Mouse (Mus musculus): ENCODE measurements around the gene Katnb1. TPM values are rescaled to one million over a fixed set of nuclear protein-coding genes. Genes with fewer than 3 reads are reported as not detected.

Katnb1 gene
- total and polyA plus RNA-seq, 2 experiments from 2014 or later = 48.4 to 63.3 TPM

GRCm38 (mm10) chr8:95142075-95142831 is 61.3 kb downstream of the Katnb1 start:
- Histone ChIP-seq H3K36me3 (ENCODE audit: insufficient read depth, low read length) (no peaks in the 10 kb centered on the region), H3K9ac (replicated peaks; ENCODE audit: low read length) (peak overlapping the region; percentile 88), H3K4me3 (ENCODE audit: low read length) (peak overlapping the region; percentile 79), H3K27ac (peak overlapping the region; percentile 83), H3K9me3 (ENCODE audit: low read length) (no peaks in the 10 kb centered on the region), H3K27me3 (ENCODE audit: insufficient read depth, low read length) (no peaks in the 10 kb centered on the region), H3K4me1 (ENCODE audit: insufficient read depth, low read length) (peaks cover 32% of the 10 kb centered on the region), H3K4me2 (ENCODE audit: low read depth, low read length) (peak overlapping the region; percentile 98)
- DNase-seq (ENCODE audit: low spot score) (peak; percentile 93), ATAC-seq (peak; percentile 76)
- under 1% methylated on average over 26 of the region's 66 CpGs for WGBS
- TF ChIP-seq CTCF (IDR thresholded peaks at IDR 0.05; ENCODE audit: low read depth) = no peak

GRCm38 (mm10) chr8:95142985-95143804 is 62.2 kb downstream of the Katnb1 start:
- Histone ChIP-seq H3K9me3 (ENCODE audit: low read length) (no peaks in the 10 kb centered on the region), H3K9ac (replicated peaks; ENCODE audit: low read length) (peak overlapping the region; percentile 88), H3K27me3 (ENCODE audit: insufficient read depth, low read length) (no peaks in the 10 kb centered on the region), H3K36me3 (ENCODE audit: insufficient read depth, low read length) (no peaks in the 10 kb centered on the region), H3K27ac (peak overlapping the region; percentile 83), H3K4me2 (ENCODE audit: low read depth, low read length) (peak overlapping the region; percentile 98), H3K4me3 (ENCODE audit: low read length) (peak overlapping the region; percentile 79), H3K4me1 (ENCODE audit: insufficient read depth, low read length) (peaks cover 24% of the 10 kb centered on the region; the same call in 1 of the 2 replicates)
- DNase-seq (ENCODE audit: low spot score) (peak; percentile 79), ATAC-seq (peak; percentile 63)
- TF ChIP-seq CTCF (IDR thresholded peaks at IDR 0.05; ENCODE audit: low read depth) = no peak
- WGBS = 8% methylated on average over 17 of the region's 17 CpGs

GRCm38 (mm10) chr8:95143805-95144630 is 63.0 kb downstream of the Katnb1 start:
- Histone ChIP-seq H3K4me1 (ENCODE audit: insufficient read depth, low read length) (peaks cover 21% of the 10 kb centered on the region; the same call in 1 of the 2 replicates), H3K27me3 (ENCODE audit: insufficient read depth, low read length) (no peaks in the 10 kb centered on the region), H3K36me3 (ENCODE audit: insufficient read depth, low read length) (no peaks in the 10 kb centered on the region), H3K4me2 (ENCODE audit: low read depth, low read length) (no peak overlapping the region), H3K9ac (replicated peaks; ENCODE audit: low read length) (no peak overlapping the region), H3K9me3 (ENCODE audit: low read length) (no peaks in the 10 kb centered on the region), H3K4me3 (ENCODE audit: low read length) (no peak overlapping the region), H3K27ac (peak overlapping the region; percentile 83)
- ATAC-seq (peak; percentile 57; the same call in 1 of the 2 replicates), DNase-seq (ENCODE audit: low spot score) (peak; percentile 61)
- 45% methylated on average over 6 of the region's 6 CpGs for WGBS
- no peak for TF ChIP-seq CTCF (IDR thresholded peaks at IDR 0.05; ENCODE audit: low read depth)

GRCm38 (mm10) chr8:95144631-95145015 is 63.6 kb downstream of the Katnb1 start:
- H3K4me3 ChIP-seq (ENCODE audit: low read length) = no peak overlapping the region
- H3K27ac ChIP-seq = no peak overlapping the region
- H3K27me3 ChIP-seq (ENCODE audit: insufficient read depth, low read length) = no peaks in the 10 kb centered on the region
- WGBS = 69% methylated on average over 2 of the region's 2 CpGs
- no peaks in the 10 kb centered on the region for H3K9me3 ChIP-seq (ENCODE audit: low read length)
- H3K4me1 ChIP-seq (ENCODE audit: insufficient read depth, low read length) = peaks cover 21% of the 10 kb centered on the region; the same call in 1 of the 2 replicates
- no peaks in the 10 kb centered on the region for H3K36me3 ChIP-seq (ENCODE audit: insufficient read depth, low read length)
- TF ChIP-seq CTCF (IDR thresholded peaks at IDR 0.05; ENCODE audit: low read depth) = no peak
- no peak for ATAC-seq
- no peak overlapping the region for H3K4me2 ChIP-seq (ENCODE audit: low read depth, low read length)
- DNase-seq (ENCODE audit: low spot score) = no peak
- H3K9ac ChIP-seq (replicated peaks; ENCODE audit: low read length) = no peak overlapping the region

GRCm38 (mm10) chr8:95146044-95146745 is 65.2 kb downstream of the Katnb1 start:
- H3K27me3 ChIP-seq (ENCODE audit: insufficient read depth, low read length) = no peaks in the 10 kb centered on the region
- no peaks in the 10 kb centered on the region for H3K36me3 ChIP-seq (ENCODE audit: insufficient read depth, low read length)
- H3K4me3 ChIP-seq (ENCODE audit: low read length) = no peak overlapping the region
- H3K4me2 ChIP-seq (ENCODE audit: low read depth, low read length) = no peak overlapping the region
- H3K9me3 ChIP-seq (ENCODE audit: low read length) = no peaks in the 10 kb centered on the region
- DNase-seq (ENCODE audit: low spot score) = no peak
- 83% methylated on average over 2 of the region's 2 CpGs for WGBS
- H3K4me1 ChIP-seq (ENCODE audit: insufficient read depth, low read length) = peaks cover 16% of the 10 kb centered on the region; the same call in 1 of the 2 replicates
- no peak for TF ChIP-seq CTCF (IDR thresholded peaks at IDR 0.05; ENCODE audit: low read depth)
- no peak for ATAC-seq
- H3K27ac ChIP-seq = no peak overlapping the region
- H3K9ac ChIP-seq (replicated peaks; ENCODE audit: low read length) = no peak overlapping the region

GRCm38 (mm10) chr8:95146846-95147245 is 65.9 kb downstream of the Katnb1 start:
- Histone ChIP-seq H3K27me3 (ENCODE audit: insufficient read depth, low read length) (no peaks in the 10 kb centered on the region), H3K36me3 (ENCODE audit: insufficient read depth, low read length) (no peaks in the 10 kb centered on the region), H3K4me3 (ENCODE audit: low read length) (no peak overlapping the region), H3K4me1 (ENCODE audit: insufficient read depth, low read length) (peaks cover 15% of the 10 kb centered on the region; the same call in 1 of the 2 replicates), H3K4me2 (ENCODE audit: low read depth, low read length) (no peak overlapping the region), H3K9me3 (ENCODE audit: low read length) (no peaks in the 10 kb centered on the region), H3K27ac (no peak overlapping the region), H3K9ac (replicated peaks; ENCODE audit: low read length) (no peak overlapping the region)
- TF ChIP-seq CTCF (IDR thresholded peaks at IDR 0.05; ENCODE audit: low read depth) = 0 out of 2 replicates have a peak, but pooled peaks have one; percentile 7
- ATAC-seq (no peak), DNase-seq (ENCODE audit: low spot score) (no peak)
- WGBS = 87% methylated on average over 5 of the region's 5 CpGs
